Comparison of ENCODE assay signal across 7 mouse cellular contexts in genomic region chr1:54438340-54439079, GRCm38 (mm10). TPM values are rescaled to one million over a fixed set of nuclear protein-coding genes. Genes with fewer than 3 reads are reported as not detected.
DNase-seq lines count a peak whose midpoint lies in the region; ATAC-seq and TF ChIP-seq lines count a peak whose summit lies in the region.

Gtf3c3 (minus strand) TSS chr1:54438971.

- no peaks in the 10 kb centered on the region for H3K27me3 ChIP-seq in intestine, postnatal 0 days (replicated peaks; ENCODE audit: control insufficient read depth, insufficient read depth, low read length)
- no peaks in the 10 kb centered on the region for H3K27me3 ChIP-seq in midbrain, embryonic 12.5 days
- no peaks in the 10 kb centered on the region; the same call in 1 of the 2 replicates for H3K27me3 ChIP-seq in small intestine, adult 2 months (ENCODE audit: control insufficient read depth, insufficient read depth, low read length)

- intact Hi-C loops in left cerebral cortex, postnatal 4 days (cut with DNase I): loop anchor here (10.0 kb wide), 1 partner anchor 546 kb away; no protein-coding TSS in a partner anchor

- DNase-seq in adrenal gland, adult 2 months: peak; percentile 84
- DNase-seq in embryo, embryonic 11.5 days (ENCODE audit: low read depth, low spot score): peak; percentile 64
- peak; percentile 68 to 81 for DNase-seq in gastrocnemius, postnatal 4 days (ENCODE audit: low spot score in 2 of 2)
- DNase-seq in left cerebral cortex, postnatal 4 days: peak; percentile 76

- 0 out of 2 replicates have a peak within 1 kb of the TSS, but pooled peaks have one; percentile 28 for H3K27ac ChIP-seq in intestine, postnatal 0 days (ENCODE audit: low read depth, low read length)
- H3K27ac ChIP-seq in midbrain, embryonic 12.5 days (replicated peaks): no peak within 1 kb of the TSS
- no peak within 1 kb of the TSS for H3K27ac ChIP-seq in small intestine, adult 2 months (ENCODE audit: insufficient read depth, low read depth, low read length)

- peak within 1 kb of the TSS; percentile 82 for H3K4me3 ChIP-seq in intestine, postnatal 0 days (ENCODE audit: low read depth, low read length)
- peak within 1 kb of the TSS; percentile 58 for H3K4me3 ChIP-seq in midbrain, embryonic 12.5 days
- peak within 1 kb of the TSS; percentile 97 for H3K4me3 ChIP-seq in small intestine, adult 2 months (ENCODE audit: low read depth, low read length)

- TF ChIP-seq POLR2A in small intestine, adult 2 months (IDR thresholded peaks at IDR 0.05; ENCODE audit: low read depth, low read length): no peak; the same call in 1 of the 2 replicates

- peaks cover under 1% of the 10 kb centered on the region; the same call in 1 of the 2 replicates for H3K36me3 ChIP-seq in intestine, postnatal 0 days (ENCODE audit: control insufficient read depth, insufficient read depth)
- H3K36me3 ChIP-seq in midbrain, embryonic 12.5 days: peaks cover 3% of the 10 kb centered on the region
- H3K36me3 ChIP-seq in small intestine, adult 2 months (ENCODE audit: control insufficient read depth, insufficient read depth, low read length): 0 out of 2 replicates have a peak, but pooled peaks cover 3% of the 10 kb centered on the region

- H3K9me3 ChIP-seq in intestine, postnatal 0 days (ENCODE audit: control insufficient read depth): no peaks in the 10 kb centered on the region
- no peaks in the 10 kb centered on the region for H3K9me3 ChIP-seq in midbrain, embryonic 12.5 days

- no peak for TF ChIP-seq CTCF in intestine, postnatal 0 days (IDR thresholded peaks at IDR 0.05; ENCODE audit: low read depth)
- TF ChIP-seq CTCF in small intestine, adult 2 months (IDR thresholded peaks at IDR 0.05; ENCODE audit: extremely low read depth, insufficient read length, insufficient replicate concordance, low read depth, low read length): no peak

- no peaks in the 10 kb centered on the region for H3K4me1 ChIP-seq in intestine, postnatal 0 days (replicated peaks; ENCODE audit: control insufficient read depth, insufficient read depth, low read length)
- H3K4me1 ChIP-seq in midbrain, embryonic 12.5 days: peaks cover 6% of the 10 kb centered on the region; the same call in 1 of the 2 replicates
- H3K4me1 ChIP-seq in small intestine, adult 2 months (ENCODE audit: control insufficient read depth, insufficient read depth, insufficient read length, low read length): no peaks in the 10 kb centered on the region

- peak; percentile 94 for ATAC-seq in intestine, postnatal 0 days
- ATAC-seq in midbrain, embryonic 12.5 days (ENCODE audit: low FRiP score, low read depth): peak; percentile 99

- H3K4me2 ChIP-seq in intestine, postnatal 0 days (replicated peaks; ENCODE audit: low read depth): peak within 1 kb of the TSS; percentile 77
- H3K4me2 ChIP-seq in midbrain, embryonic 12.5 days (replicated peaks): peak within 1 kb of the TSS; percentile 79

- H3K9ac ChIP-seq in intestine, postnatal 0 days (ENCODE audit: low read depth, low read length): peak within 1 kb of the TSS; percentile 88
- H3K9ac ChIP-seq in midbrain, embryonic 12.5 days (replicated peaks): peak within 1 kb of the TSS; percentile 72

- 2% methylated on average over 39 of the region's 39 CpGs for WGBS in intestine, postnatal 0 days
- 3% methylated on average over 39 of the region's 39 CpGs for WGBS in midbrain, embryonic 12.5 days
- 2% methylated on average over 39 of the region's 39 CpGs for WGBS in small intestine, adult 2 months

RNA-seq across cellular contexts. Expression of gene Gtf3c3, which starts in this region (rescaled TPM):
- total RNA-seq in adrenal gland, adult 2 months (2021): 10 to 100 TPM; 17.9 to 20.4 TPM
- 1.6 TPM in 2 replicates for polyA plus RNA-seq in adrenal gland, adult 2 months (2012; rRNA removed)
- total RNA-seq in gastrocnemius, postnatal 4 days (2021): 10 to 100 TPM; 15.5 to 21.6 TPM
- polyA plus RNA-seq in intestine, postnatal 0 days (2015; fragmentation: Nextera tagmentation; extraction: Ambion mirVana): 8.0 and 8.7 TPM in 2 replicates
- 10 to 100 TPM; 30.2 to 35.2 TPM for total RNA-seq in left cerebral cortex, postnatal 4 days (2021)
- polyA plus RNA-seq in midbrain, embryonic 12.5 days (2016; fragmentation: Nextera tagmentation; extraction: Ambion mirVana): 31.6 and 34.5 TPM in 2 replicates
- 0.56 and 1.4 TPM in 2 replicates for polyA plus RNA-seq in small intestine, adult 2 months (2012; rRNA removed)
